Mouse (Mus musculus) MEL (cell line): ENCODE data around the gene Gpr34. TPM values are rescaled to one million over a fixed set of nuclear protein-coding genes. Genes with fewer than 3 reads are reported as not detected.

Source experiments
- DNase-seq: peaks from one replicate; pipeline ENCODE4 v3.0.0; 2011; ENCODE audit warnings: low read depth, low spot score
- H3K27ac ChIP-seq: 2 replicates; pipeline ENCODE4 v1.5.1; 2012; ENCODE audit warnings: low read depth, mild to moderate bottlenecking, control low read depth, low read length, moderate library complexity; ENCODE audit not compliant: control insufficient read depth
- H3K27me3 ChIP-seq, 2 experiments: fragments of 150-350 bp in 1 of 2; sonication (generic) in 1 of 2; 2 replicates each; pipeline ENCODE4 v1.6.1; 2012; ENCODE audit warnings: low read length in 2 of 2, mild to moderate bottlenecking in 2 of 2, improper control_type of control experiment in 1 of 2, moderate library complexity in 1 of 2; ENCODE audit not compliant: insufficient read depth in 2 of 2, control insufficient read depth in 1 of 2
- H3K36me3 ChIP-seq, 2 experiments: 2 replicates each; pipeline ENCODE4 v1.6.1; 2012 to 2014; ENCODE audit warnings: low read length in 2 of 2, improper control_type of control experiment in 1 of 2, inconsistent platforms in 1 of 2, mild to moderate bottlenecking in 1 of 2; ENCODE audit not compliant: insufficient read depth in 2 of 2, control insufficient read depth in 1 of 2
- H3K4me1 ChIP-seq, 2 experiments: fragments of 150-350 bp in 1 of 2; sonication (generic) in 1 of 2; 2 replicates each; pipeline ENCODE4 v1.6.1; 2012; ENCODE audit warnings: low read length in 2 of 2, improper control_type of control experiment in 1 of 2, mild to moderate bottlenecking in 1 of 2; ENCODE audit not compliant: insufficient read depth in 2 of 2, control insufficient read depth in 1 of 2
- H3K4me3 ChIP-seq, 2 experiments: fragments of 150-350 bp in 1 of 2; sonication (generic) in 1 of 2; 2 replicates each; pipeline ENCODE4 v1.5.1; 2012; ENCODE audit warnings: low read depth in 2 of 2, low read length in 2 of 2, mild to moderate bottlenecking in 2 of 2, moderate library complexity in 2 of 2, control low read depth in 1 of 2, improper control_type of control experiment in 1 of 2; ENCODE audit not compliant: control insufficient read depth in 1 of 2, insufficient read depth in 1 of 2
- H3K79me2 ChIP-seq: 2 replicates; pipeline ENCODE4 v1.6.1; 2012; ENCODE audit warnings: mild to moderate bottlenecking, low read length, moderate library complexity; ENCODE audit not compliant: control insufficient read depth, poor library complexity, insufficient read depth
- H3K9ac ChIP-seq: 2 replicates; pipeline ENCODE4 v1.6.1; 2012; ENCODE audit warnings: low read depth, mild to moderate bottlenecking, control low read depth, low read length, moderate library complexity; ENCODE audit not compliant: control insufficient read depth, poor library complexity, severe bottlenecking
- H3K9me3 ChIP-seq: fragments of 150-350 bp; sonication (generic); replicated peaks from 2 replicates; pipeline ENCODE4 v1.6.1; 2012; ENCODE audit warnings: mild to moderate bottlenecking, low read length, improper control_type of control experiment, moderate library complexity; ENCODE audit not compliant: insufficient read depth
- BHLHE40 ChIP-seq: IDR thresholded peaks from 2 replicates; pipeline ENCODE4 v1.6.1; 2012; ENCODE audit warnings: low read depth, mild to moderate bottlenecking, inconsistent platforms, low read length, improper control_type of control experiment, borderline replicate concordance
- CHD2 ChIP-seq: IDR thresholded peaks from 2 replicates; pipeline ENCODE4 v1.6.1; 2011; ENCODE audit warnings: low read length, improper control_type of control experiment
- CTCF ChIP-seq, 3 experiments: IDR thresholded peaks in 2 of 3; conservative IDR thresholded peaks in 1 of 3; 2 replicates each; pipeline ENCODE4 v1.5.1; 2011 to 2012; ENCODE audit warnings: low read length in 3 of 3, low read depth in 2 of 3, mild to moderate bottlenecking in 2 of 3, improper control_type of control experiment in 1 of 3, inconsistent platforms in 1 of 3, mixed read lengths in 1 of 3, moderate library complexity in 1 of 3; ENCODE audit not compliant: control insufficient read depth in 1 of 3, insufficient read depth in 1 of 3, poor library complexity in 1 of 3, severe bottlenecking in 1 of 3
- ELF1 ChIP-seq: IDR thresholded peaks from 2 replicates; pipeline ENCODE4 v1.6.1; 2014; ENCODE audit warnings: low read depth, mild to moderate bottlenecking, inconsistent platforms, low read length, improper control_type of control experiment, moderate library complexity
- EP300 ChIP-seq, 2 experiments: IDR thresholded peaks; 2 replicates each; pipeline ENCODE4 v1.6.1; 2011; ENCODE audit warnings: improper control_type of control experiment in 2 of 2, low read length in 2 of 2, low read depth in 1 of 2, mild to moderate bottlenecking in 1 of 2
- ETS1 ChIP-seq: IDR thresholded peaks from 2 replicates; pipeline ENCODE4 v1.6.1; 2012; ENCODE audit warnings: low read depth, mild to moderate bottlenecking, inconsistent platforms, low read length, improper control_type of control experiment, moderate library complexity
- GABPA ChIP-seq: IDR thresholded peaks from 2 replicates; pipeline ENCODE4 v1.6.1; 2012; ENCODE audit warnings: low read depth, mild to moderate bottlenecking, inconsistent platforms, low read length, improper control_type of control experiment, moderate library complexity
- GATA1 ChIP-seq: IDR thresholded peaks from 2 replicates; pipeline ENCODE4 v1.6.1; 2011; ENCODE audit warnings: low read depth, low read length, improper control_type of control experiment
- HCFC1 ChIP-seq: IDR thresholded peaks from 2 replicates; pipeline ENCODE4 v1.6.1; 2012; ENCODE audit warnings: low read depth, mild to moderate bottlenecking, inconsistent platforms, low read length, improper control_type of control experiment, moderate library complexity
- KAT2A ChIP-seq: conservative IDR thresholded peaks from 2 replicates; pipeline ENCODE4 v1.6.1; 2012; ENCODE audit warnings: low read depth, low read length, improper control_type of control experiment, inconsistent platforms
- MAFK ChIP-seq: IDR thresholded peaks from 2 replicates; pipeline ENCODE4 v1.6.1; 2011; ENCODE audit warnings: low read depth, mild to moderate bottlenecking, low read length, improper control_type of control experiment, borderline replicate concordance
- MAX ChIP-seq: IDR thresholded peaks from 2 replicates; pipeline ENCODE4 v1.6.1; 2011; ENCODE audit warnings: low read length, improper control_type of control experiment
- MAZ ChIP-seq: IDR thresholded peaks from 2 replicates; pipeline ENCODE4 v1.6.1; 2012; ENCODE audit warnings: low read depth, mild to moderate bottlenecking, inconsistent platforms, low read length, improper control_type of control experiment
- MEF2A ChIP-seq: IDR thresholded peaks from 2 replicates; pipeline ENCODE4 v1.6.1; 2014; ENCODE audit warnings: low read depth, mild to moderate bottlenecking, inconsistent platforms, low read length, improper control_type of control experiment; ENCODE audit not compliant: poor library complexity, insufficient replicate concordance, severe bottlenecking; ENCODE audit errors: extremely low read depth
- MXI1 ChIP-seq: IDR thresholded peaks from 2 replicates; pipeline ENCODE4 v1.6.1; 2011; ENCODE audit warnings: mild to moderate bottlenecking, low read depth, low read length, improper control_type of control experiment
- MYB ChIP-seq: IDR thresholded peaks from 2 replicates; pipeline ENCODE4 v1.6.1; 2011; ENCODE audit warnings: mild to moderate bottlenecking, low read depth, low read length, improper control_type of control experiment
- MYC ChIP-seq: IDR thresholded peaks from 2 replicates; pipeline ENCODE4 v1.6.1; 2011; ENCODE audit warnings: low read depth, mild to moderate bottlenecking, low read length, improper control_type of control experiment, moderate library complexity
- NELFE ChIP-seq: IDR thresholded peaks from 2 replicates; pipeline ENCODE4 v1.6.1; 2011; ENCODE audit warnings: low read depth, low read length, improper control_type of control experiment
- POLR2A ChIP-seq, 2 experiments: IDR thresholded peaks; 2 replicates each; pipeline ENCODE4 v1.6.1; 2011 to 2012; ENCODE audit warnings: low read length in 2 of 2, mild to moderate bottlenecking in 2 of 2, control low read depth in 1 of 2, improper control_type of control experiment in 1 of 2, low read depth in 1 of 2, moderate library complexity in 1 of 2; ENCODE audit not compliant: control insufficient read depth in 1 of 2, insufficient read depth in 1 of 2, poor library complexity in 1 of 2
- RAD21 ChIP-seq: IDR thresholded peaks from 2 replicates; pipeline ENCODE4 v1.6.1; 2011; ENCODE audit warnings: mild to moderate bottlenecking, low read depth, low read length, improper control_type of control experiment
- RCOR1 ChIP-seq: IDR thresholded peaks from 2 replicates; pipeline ENCODE4 v1.6.1; 2012; ENCODE audit warnings: low read depth, mild to moderate bottlenecking, inconsistent platforms, low read length, improper control_type of control experiment
- SIN3A ChIP-seq: IDR thresholded peaks from 2 replicates; pipeline ENCODE4 v1.6.1; 2012; ENCODE audit warnings: low read length, improper control_type of control experiment, inconsistent platforms
- SMC3 ChIP-seq: IDR thresholded peaks from 2 replicates; pipeline ENCODE4 v1.6.1; 2011; ENCODE audit warnings: low read depth, low read length, improper control_type of control experiment
- TAL1 ChIP-seq: IDR thresholded peaks from 2 replicates; pipeline ENCODE4 v1.6.1; 2012; ENCODE audit warnings: mild to moderate bottlenecking, inconsistent platforms, low read length, moderate library complexity, mixed read lengths
- TBP ChIP-seq: IDR thresholded peaks from 2 replicates; pipeline ENCODE4 v1.8.0; 2011; ENCODE audit warnings: low read depth, low read length, improper control_type of control experiment
- TCF12 ChIP-seq: IDR thresholded peaks from 2 replicates; pipeline ENCODE4 v1.6.1; 2014; ENCODE audit warnings: low read depth, mild to moderate bottlenecking, inconsistent platforms, low read length, improper control_type of control experiment, moderate library complexity
- UBTF ChIP-seq: IDR thresholded peaks from 2 replicates; pipeline ENCODE4 v1.6.1; 2012; ENCODE audit warnings: low read depth, mild to moderate bottlenecking, inconsistent platforms, low read length, improper control_type of control experiment, moderate library complexity, borderline replicate concordance; ENCODE audit not compliant: insufficient read depth
- USF1 ChIP-seq: IDR thresholded peaks from 2 replicates; pipeline ENCODE4 v1.6.1; 2014; ENCODE audit warnings: low read depth, mild to moderate bottlenecking, inconsistent platforms, low read length, improper control_type of control experiment, moderate library complexity
- USF2 ChIP-seq, 2 experiments: IDR thresholded peaks; 2 replicates each; pipeline ENCODE4 v1.6.1; 2011 to 2012; ENCODE audit warnings: improper control_type of control experiment in 2 of 2, low read length in 2 of 2, borderline replicate concordance in 1 of 2, inconsistent platforms in 1 of 2, low read depth in 1 of 2, mild to moderate bottlenecking in 1 of 2; ENCODE audit not compliant: insufficient read depth in 1 of 2
- ZC3H11A ChIP-seq: IDR thresholded peaks from 2 replicates; pipeline ENCODE4 v1.6.1; 2012; ENCODE audit warnings: low read depth, mild to moderate bottlenecking, inconsistent platforms, low read length, improper control_type of control experiment
- ZKSCAN1 ChIP-seq: IDR thresholded peaks from 2 replicates; pipeline ENCODE4 v1.6.1; 2012; ENCODE audit warnings: low read depth, mild to moderate bottlenecking, inconsistent platforms, low read length, improper control_type of control experiment, moderate library complexity
- ZMIZ1 ChIP-seq: IDR thresholded peaks from 2 replicates; pipeline ENCODE4 v1.6.1; 2012; ENCODE audit warnings: low read depth, mild to moderate bottlenecking, inconsistent platforms, low read length, improper control_type of control experiment, moderate library complexity
- ZNF384 ChIP-seq: IDR thresholded peaks from 2 replicates; pipeline ENCODE4 v1.6.1; 2012; ENCODE audit warnings: low read depth, mild to moderate bottlenecking, inconsistent platforms, low read length, improper control_type of control experiment
- polyA plus RNA-seq, 2 experiments: library from polyadenylated mRNA; stranded (reverse) in 1 of 2; unstranded in 1 of 2; fragments of >175 nt in 1 of 2; fragments of >200 nt in 1 of 2; gene quantifications; 2 replicates each; pipeline versions ENCODE4 v1.2.1 to v1.2.4; 2012; ENCODE audit warnings: low replicate concordance in 2 of 2, low read depth in 1 of 2; ENCODE audit not compliant: insufficient read length in 2 of 2, insufficient read depth in 1 of 2, missing spikeins in 1 of 2
- total RNA-seq: library from RNA; depleted of rRNA; stranded (reverse); fragments of 300-350 nt; gene quantifications from 2 replicates; pipeline ENCODE4 v1.2.3, GENCODE M21; 2012

The Gpr34 gene
- total and polyA plus RNA-seq, 3 experiments: 0.04 TPM; not detected in 2

DNA sequence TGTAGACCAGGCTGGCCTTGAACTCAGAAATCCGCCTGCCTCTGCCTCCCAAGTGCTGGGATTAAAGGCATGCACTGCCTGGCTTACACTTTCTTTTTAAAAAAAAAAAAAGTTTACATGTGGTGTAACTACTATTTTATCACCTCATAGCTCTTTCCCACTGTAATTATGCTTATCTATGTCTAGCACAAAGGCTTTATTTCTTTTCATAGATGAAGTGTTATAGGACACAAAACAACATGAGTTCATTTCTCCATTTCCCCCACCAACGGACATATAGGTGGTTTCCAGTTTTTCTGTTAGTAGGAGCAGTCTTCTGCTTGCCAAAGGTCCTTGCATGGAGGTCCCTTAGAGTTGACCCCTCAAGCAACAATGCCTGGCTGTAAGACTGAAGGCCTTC, 20.0 kb downstream of the Gpr34 start:
- H3K27ac ChIP-seq: peak overlapping the region; percentile 81
- H3K4me1 ChIP-seq: peaks cover 22 to 57% of the 10 kb centered on the region in 2 experiments

DNA sequence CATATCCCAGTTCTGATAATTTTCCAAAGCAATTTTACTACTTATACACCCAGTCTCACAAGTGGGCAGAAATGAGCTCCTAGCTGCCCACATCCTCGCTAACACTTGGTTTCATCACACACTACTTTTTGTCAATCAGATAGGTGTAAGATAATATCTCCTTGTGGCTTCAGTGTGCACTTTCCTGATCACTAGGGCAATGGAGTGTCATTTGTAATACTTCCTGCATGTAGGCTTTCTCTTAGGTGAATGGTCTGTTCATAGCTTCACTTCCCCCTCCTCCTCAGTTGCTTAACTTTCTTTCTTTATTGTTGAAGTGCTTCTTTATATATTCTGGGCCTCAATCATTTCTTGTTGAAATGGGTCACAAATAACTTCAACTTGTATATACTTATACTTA, 20.4 kb downstream of the Gpr34 start:
- peaks cover 22 to 60% of the 10 kb centered on the region in 2 experiments for H3K4me1 ChIP-seq
- TF ChIP-seq GATA1 (peak; percentile 29), SIN3A (no peak; the same call in 1 of the 2 replicates), SMC3 (no peak), HCFC1 (0 out of 2 replicates have a peak, but pooled peaks have one; percentile 4), RAD21 (no peak), MYB (no peak), ZKSCAN1 (no peak), ETS1 (no peak), TCF12 (no peak), UBTF (no peak), EP300 (IDR thresholded peaks at IDR 0.05; ENCODE audit: low read depth in 1 of 2, low read length in 2 of 2) (no peak), CTCF (IDR thresholded peaks at IDR 0.05 in 2 of 3, conservative IDR thresholded peaks at IDR 0.05 in 1 of 3; ENCODE audit: control insufficient read depth in 1 of 3, insufficient read depth in 1 of 3, low read depth in 2 of 3, low read length in 3 of 3, poor library complexity in 1 of 3, severe bottlenecking in 1 of 3) (no peak), POLR2A (IDR thresholded peaks at IDR 0.05; ENCODE audit: control insufficient read depth in 1 of 2, insufficient read depth in 1 of 2, low read depth in 1 of 2, low read length in 2 of 2, poor library complexity in 1 of 2) (no peak)
- DNase-seq: peak; percentile 58
- 0 out of 4 replicates have a peak overlapping the region, but pooled peaks of 1 of the 2 experiments have one; percentile 9 for H3K4me3 ChIP-seq
- peak overlapping the region; percentile 81 for H3K27ac ChIP-seq
- H3K79me2 ChIP-seq: no peaks in the 10 kb centered on the region
- H3K9me3 ChIP-seq: no peaks in the 10 kb centered on the region
- peaks cover 0 to 52% of the 10 kb centered on the region in 2 experiments; a peak in 2 of 4 replicates for H3K36me3 ChIP-seq
- H3K27me3 ChIP-seq: no peaks in the 10 kb centered on the region
- peak overlapping the region; percentile 4 for H3K9ac ChIP-seq

More for the DNA sequence above, 20.0 kb downstream of the Gpr34 start:
- DNase-seq: peak; percentile 73
- Histone ChIP-seq H3K36me3 (peaks cover 0 to 48% of the 10 kb centered on the region in 2 experiments; a peak in 2 of 4 replicates), H3K4me3 (0 out of 4 replicates have a peak overlapping the region, but pooled peaks of 1 of the 2 experiments have one; percentile 9), H3K9me3 (no peaks in the 10 kb centered on the region), H3K9ac (peak overlapping the region; percentile 4), H3K79me2 (no peaks in the 10 kb centered on the region), H3K27me3 (no peaks in the 10 kb centered on the region)
- TF ChIP-seq ZMIZ1 (no peak; the same call in 1 of the 2 replicates), ETS1 (peak; percentile 92), KAT2A (no peak), TAL1 (peak; percentile 27; the same call in 1 of the 2 replicates), CTCF (IDR thresholded peaks at IDR 0.05 in 2 of 3, conservative IDR thresholded peaks at IDR 0.05 in 1 of 3; ENCODE audit: control insufficient read depth in 1 of 3, insufficient read depth in 1 of 3, low read depth in 2 of 3, low read length in 3 of 3, poor library complexity in 1 of 3, severe bottlenecking in 1 of 3) (no peak), GATA1 (peak; percentile 78), TCF12 (peak; percentile 85), ZNF384 (peak; percentile 96), RAD21 (no peak; the same call in 1 of the 2 replicates), MEF2A (no peak), MAZ (no peak), ELF1 (peak; percentile 15; the same call in 1 of the 2 replicates), GABPA (no peak), RCOR1 (peak; percentile 38; the same call in 1 of the 2 replicates), MAX (peak; percentile 55), BHLHE40 (peak; percentile 25; the same call in 1 of the 2 replicates), HCFC1 (peak; percentile 13; the same call in 1 of the 2 replicates), POLR2A (IDR thresholded peaks at IDR 0.05; ENCODE audit: control insufficient read depth in 1 of 2, insufficient read depth in 1 of 2, low read depth in 1 of 2, low read length in 2 of 2, poor library complexity in 1 of 2) (no peak), EP300 (IDR thresholded peaks at IDR 0.05; ENCODE audit: low read depth in 1 of 2, low read length in 2 of 2) (peak; percentile 90 to 92), USF2 (IDR thresholded peaks at IDR 0.05; ENCODE audit: borderline replicate concordance in 1 of 2, insufficient read depth in 1 of 2, low read depth in 1 of 2, low read length in 2 of 2) (no peak), MYB (peak; percentile 90), CHD2 (no peak), TBP (no peak), NELFE (peak; percentile 44; the same call in 1 of the 2 replicates), UBTF (no peak), SIN3A (peak; percentile 84), USF1 (no peak), MXI1 (peak; percentile 59; the same call in 1 of the 2 replicates), MYC (peak; percentile 85), MAFK (peak; percentile 24; the same call in 1 of the 2 replicates), ZC3H11A (no peak)
